Mouse (Mus musculus) R1 (cell line): ENCODE data around the gene Fgf7.

Source experiments
- DNase-seq: peaks from one replicate; pipeline ENCODE4 v3.0.0-alpha.2; 2018; ENCODE audit warnings: low read depth, low spot score

Fgf7 gene

DNA sequence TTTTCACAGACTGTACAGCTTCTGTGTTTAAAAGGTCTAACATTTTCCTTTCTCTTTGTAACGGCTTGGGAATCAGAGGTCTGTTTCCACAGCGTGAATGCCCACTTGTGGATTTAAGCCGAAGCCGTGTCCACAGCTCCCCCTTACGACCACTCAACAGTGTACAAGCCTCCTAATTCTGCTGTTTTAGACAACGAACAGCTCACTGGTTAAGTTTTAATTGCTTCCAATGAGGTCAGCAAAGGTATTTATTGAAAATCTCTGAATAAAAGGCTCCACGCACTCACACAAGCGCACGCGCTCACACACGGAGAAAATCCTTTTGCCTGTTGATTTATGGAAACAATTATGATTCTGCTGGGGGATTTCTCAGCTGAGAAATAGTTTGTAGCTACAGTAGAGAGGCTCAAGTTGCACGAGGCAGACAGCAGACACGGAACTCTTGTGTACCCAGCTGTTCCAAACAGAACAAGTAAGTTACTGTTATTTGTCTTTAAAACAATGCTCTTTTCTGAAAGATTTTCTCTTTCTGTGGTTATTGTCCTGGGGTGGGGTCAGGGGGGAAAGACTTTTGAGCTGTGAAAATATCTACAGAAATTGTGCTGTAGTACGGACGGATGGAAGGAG is at the start of gene Fgf7:
TSS of gene Fgf7 (plus strand) at position 280 of the 627 bp plus-strand sequence.
- peak; percentile 13 for DNase-seq

DNA sequence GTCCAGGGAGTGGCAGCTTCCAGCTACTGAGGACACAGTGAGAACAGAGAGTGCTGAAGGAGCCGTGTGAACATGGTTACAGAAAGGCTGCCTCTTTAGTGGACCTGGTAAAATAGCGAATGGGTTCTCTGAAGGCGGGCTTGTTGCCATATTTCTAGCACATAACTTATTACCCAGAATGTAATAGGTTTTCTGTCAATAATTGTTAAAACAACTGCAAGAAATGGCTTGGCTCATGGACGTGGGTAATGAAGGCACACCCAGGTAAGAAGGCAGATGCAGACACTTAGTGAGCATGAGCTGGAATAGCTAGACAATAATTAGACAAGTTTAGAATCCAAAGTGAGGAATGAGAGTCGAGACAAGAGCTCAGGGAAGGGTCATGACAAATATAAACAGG is 32.2 kb upstream of the Fgf7 start:
- DNase-seq, result no peak

DNA sequence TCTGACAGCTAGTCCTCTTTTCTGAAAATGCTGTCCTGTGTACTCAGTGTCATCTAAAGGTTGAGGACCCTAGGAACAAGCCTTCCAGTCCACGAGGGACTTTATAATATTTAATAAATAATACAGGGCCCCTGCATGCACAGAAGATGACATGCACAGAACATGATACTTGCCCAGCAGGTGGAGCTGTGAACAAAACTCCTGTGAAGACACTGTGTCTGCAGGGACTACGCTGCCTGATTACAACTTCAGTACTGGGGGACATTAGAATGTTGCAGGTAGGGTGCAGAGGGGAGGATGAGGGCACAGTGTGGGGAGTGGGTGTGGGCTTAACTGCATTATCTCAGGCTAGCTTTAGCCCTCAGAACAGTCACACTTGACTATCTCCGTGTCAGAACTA is 28.4 kb upstream of the Fgf7 start:
- no peak for DNase-seq

DNA sequence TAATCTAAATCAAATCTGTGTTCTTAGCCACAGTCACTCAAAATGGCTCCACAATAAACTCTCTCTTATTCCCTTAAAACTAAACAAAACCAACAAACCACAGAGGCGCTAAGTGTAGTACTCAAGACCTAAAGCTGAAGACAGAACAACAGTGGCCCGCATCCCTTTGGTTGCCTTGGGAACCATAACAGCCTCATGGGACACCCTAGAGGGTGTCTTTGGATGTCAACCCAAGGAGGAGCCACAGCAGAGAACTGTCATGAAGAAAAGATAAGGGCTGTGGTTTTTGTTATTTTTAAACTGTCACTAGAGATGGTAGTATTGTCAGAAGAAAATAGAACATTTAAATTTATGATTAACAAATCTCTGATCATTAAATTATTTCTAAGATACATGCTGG is 27.7 kb upstream of the Fgf7 start:
- DNase-seq, result no peak

DNA sequence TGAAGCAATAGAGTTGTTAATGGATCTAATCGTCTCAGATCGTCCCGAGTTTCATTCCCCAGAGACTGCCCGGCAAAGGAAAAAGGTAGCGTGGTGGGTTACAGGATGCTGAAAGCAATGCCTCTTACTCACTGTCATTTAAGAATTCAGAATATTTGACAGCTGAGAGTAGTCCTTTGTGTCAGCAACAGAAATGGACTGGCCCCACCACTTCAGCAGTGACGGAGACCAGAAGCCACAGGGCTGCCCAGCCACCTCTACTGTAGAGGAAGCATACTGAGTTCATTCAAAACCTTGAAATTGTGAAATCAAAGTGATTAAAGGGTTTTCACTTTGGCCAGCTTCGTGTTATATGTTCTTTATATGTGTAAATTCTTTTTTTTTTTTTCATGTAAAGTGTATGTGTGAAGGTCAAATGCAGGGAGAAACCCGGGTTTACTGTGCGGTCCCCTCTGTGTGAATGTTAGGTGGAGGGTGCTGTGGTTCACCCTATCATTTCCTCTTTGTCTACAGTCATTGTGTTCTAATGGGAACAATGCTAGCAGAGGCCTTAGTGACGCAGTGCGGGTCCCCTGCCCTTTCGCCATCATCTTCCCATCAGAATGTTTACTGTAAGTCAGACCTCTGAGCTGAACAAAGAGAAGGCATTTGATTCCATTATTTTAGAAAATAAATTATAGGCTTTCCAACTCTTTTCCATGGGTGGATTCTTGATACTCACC is 19.3 kb upstream of the Fgf7 start:
- DNase-seq, result peak; percentile 11

DNA sequence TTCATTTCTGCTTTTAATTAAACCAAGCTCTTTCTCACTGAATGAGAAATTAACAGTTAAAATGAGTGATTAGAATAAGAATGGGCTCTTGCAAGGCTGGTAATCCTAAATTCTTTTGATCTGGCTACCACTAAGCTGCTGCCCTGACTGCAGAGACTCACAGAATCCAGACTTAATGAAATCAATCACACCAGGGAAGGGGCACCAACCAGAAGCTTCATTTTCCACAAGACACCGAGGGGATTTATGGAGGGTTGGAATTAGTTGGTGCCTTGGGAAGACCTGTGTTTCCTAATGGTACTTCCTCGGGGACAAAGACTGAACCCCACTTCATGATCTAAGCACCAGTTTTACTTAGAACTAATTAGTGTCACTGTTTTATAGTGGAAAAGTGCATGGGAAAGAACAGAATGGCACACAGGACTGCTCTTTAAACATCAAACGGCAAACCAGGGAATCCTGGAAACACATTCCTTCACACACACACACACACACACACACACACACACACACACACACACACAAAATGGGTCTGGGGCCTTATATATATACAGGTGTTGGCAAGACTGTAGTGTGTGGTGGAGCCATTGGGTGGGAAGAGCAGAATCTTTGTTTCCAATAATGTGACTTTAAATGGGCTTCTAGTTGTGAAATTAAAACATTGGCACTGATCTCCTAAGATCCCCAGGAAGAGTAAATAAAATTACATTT is 18.5 kb upstream of the Fgf7 start:
- no peak for DNase-seq

DNA sequence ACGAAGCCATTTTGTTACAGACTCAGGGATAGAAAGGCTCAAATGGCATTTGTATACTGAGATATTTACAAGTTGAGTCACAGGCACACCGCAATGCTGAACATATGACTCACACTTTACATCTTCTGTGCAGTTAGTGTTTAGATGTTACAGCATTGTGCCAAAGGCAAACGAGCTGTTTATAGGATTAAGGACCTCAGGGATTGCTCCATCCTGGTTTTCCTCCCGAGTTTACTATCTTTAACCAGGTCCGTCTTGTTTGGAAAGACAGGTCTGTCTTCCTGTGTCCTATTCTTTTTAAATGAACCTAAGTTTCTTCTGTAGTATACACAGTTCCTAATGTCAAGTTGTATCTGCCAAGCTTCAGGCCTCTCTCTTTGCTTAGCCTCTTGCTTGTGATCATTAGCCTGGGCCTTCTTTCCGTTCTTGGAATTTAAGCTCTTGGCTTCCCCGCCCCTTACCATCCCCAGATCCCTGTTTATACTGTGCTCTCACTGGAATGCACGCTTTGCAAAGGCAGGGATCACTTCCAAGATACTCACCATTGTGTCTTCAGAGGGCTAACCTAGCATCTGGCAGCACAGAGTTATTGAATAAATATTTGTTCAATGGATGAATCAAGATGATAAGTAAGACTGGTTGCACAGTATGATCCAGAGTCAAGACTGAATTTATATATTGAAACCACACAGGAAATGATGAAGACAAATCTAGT is 3.1 kb upstream of the Fgf7 start:
- DNase-seq, result no peak

DNA sequence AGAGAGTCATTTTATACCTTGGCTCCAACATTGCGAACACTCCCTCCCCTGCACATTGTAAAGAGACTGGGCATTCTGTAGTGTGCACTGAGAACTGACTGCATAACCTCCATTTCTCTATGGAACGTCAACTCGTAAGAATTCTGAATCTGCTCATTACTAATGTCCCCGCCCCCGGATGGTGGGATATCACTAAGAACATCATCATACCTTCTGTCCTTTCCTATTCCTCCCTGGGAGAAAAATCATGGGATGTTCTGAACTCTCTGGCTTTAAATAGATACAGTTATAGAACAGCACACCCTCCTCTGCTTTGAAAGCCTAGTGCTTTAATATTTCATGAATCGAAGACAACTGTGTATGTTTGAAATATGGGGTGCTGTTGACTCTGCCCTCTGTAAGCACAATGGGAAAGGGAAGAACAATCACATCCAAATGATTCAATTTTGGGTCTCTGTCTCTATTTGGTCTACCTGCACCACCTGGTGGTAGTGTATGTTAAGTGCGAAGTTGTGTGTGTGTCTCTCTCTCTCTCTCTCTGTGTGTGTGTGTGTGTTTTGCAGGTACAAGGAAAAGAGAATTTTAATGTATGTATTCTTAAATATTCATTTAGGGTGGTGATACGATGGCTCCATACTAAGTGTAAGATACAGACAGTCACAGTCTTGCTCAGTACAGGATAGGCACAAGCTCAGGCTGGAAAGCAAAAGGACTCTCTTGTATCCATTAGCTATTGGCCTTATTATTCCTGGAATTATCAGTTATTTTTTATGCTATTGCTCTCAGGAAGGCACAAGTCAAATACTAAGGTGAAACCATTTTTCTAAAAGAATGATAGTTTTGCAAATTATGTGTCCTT is 1.1 kb upstream of the Fgf7 start:
- DNase-seq, result peak; percentile 8

DNA sequence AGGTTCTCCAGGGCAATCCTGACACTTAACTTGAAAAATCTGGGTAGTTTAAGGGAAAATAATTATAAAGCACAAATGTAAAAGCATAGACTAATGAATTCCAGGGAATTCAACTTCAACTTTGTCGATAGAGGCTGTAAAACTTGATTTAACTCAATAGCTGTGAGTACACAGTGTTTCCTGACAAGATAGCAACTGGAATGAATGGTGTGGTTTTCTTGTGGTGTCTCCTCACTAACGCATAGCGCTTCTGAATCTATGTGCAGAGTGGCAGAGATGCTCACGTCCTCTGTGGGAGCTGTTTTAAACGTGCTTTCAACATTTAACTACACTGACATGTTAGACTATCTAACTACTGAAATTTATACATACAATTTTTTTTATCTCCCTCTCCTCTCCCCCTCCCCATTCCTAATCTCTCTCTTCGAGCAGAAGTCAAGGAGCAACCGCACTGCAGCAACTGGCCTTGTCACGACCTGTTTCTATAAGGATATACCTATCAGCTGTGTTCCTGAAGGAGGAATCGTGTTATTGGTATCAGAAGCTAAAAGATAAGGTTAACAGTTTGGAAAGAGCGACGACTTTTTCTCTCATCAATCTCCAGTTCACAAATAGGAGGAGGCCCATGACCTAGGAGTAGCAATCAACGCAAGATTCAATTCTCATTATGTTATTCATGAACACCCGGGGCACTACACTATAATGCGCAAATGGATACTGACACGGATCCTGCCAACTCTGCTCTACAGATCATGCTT is 734 bp downstream of the Fgf7 start:
- no peak for DNase-seq

DNA sequence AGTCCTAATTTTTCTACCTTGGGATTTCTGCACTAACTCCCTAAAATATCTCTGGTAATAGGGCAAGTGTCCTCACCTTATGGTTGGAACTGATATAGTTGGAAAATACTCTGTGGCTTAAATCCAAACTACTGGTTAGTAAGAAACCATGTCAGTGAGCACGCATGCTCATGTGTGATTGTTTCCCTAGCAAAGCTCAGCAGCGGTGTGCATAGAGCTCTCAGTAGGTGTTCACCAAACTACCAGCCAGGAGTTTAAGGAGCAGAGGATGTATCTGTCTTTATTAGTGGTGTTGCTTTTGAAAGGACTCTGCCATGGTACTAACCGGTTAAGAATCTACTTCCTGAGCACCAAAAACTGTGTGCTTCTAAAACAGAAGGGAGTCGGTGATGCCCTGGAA is 1.7 kb downstream of the Fgf7 start:
- DNase-seq, result no peak

DNA sequence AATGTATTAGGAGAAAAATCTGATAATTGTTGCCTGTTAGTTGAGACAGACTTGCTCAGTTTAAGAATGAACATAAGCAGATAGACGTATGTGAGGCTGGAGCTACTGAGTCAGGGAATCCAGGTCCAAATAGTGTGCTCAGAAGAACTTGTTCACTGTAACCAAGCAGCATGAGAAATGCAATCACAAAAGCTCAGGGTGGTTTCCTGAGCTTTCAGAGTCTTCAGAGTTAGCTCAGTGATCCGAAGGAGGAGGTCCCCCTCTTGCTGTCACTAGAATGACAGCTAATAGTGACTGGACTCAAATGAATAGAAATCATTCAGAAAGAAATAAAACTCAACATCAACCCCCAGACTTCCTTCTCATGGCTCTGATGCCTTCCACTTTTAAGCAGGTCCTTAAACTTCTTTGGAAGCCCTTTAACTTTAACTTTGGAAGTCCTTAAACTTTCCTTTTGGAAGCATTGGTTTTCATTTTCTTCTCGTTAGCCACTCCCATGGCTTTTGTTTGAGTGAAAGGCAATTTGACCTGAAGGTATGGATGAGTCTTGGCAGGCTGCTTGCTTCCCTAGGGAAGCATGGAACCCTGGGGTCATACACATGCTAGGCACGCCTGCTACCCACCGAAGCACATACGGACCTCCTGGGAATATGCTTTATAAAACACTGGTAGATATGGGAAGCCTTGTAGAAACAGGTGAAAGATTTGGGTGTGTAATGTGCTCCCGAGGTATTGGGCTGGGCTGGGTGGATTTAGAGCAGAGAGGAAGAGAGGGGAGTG is 4.0 kb downstream of the Fgf7 start:
- DNase-seq, result no peak

DNA sequence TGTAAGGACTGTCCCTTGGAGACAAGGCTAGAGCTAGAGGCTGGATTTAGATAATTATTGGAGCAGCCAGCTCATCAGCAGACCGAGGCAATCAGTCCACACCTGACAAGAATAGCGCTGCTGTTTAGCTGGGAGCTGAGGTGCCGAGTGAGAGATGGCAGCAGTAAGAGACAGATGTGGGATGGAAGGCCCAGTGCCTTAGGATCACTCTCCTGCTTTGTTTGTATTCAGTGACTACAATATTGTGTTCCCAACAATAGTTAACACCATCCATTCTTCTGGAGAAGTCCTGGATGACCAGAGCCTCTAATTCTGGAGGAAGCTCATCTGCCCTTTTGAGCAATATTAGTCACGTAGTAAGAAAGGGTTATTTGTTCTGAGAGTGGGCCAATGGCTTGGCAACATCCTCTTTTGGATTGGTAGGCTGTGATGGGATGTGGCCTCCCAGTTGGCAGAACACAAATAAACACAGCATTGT is 5.0 kb downstream of the Fgf7 start:
- no peak for DNase-seq

DNA sequence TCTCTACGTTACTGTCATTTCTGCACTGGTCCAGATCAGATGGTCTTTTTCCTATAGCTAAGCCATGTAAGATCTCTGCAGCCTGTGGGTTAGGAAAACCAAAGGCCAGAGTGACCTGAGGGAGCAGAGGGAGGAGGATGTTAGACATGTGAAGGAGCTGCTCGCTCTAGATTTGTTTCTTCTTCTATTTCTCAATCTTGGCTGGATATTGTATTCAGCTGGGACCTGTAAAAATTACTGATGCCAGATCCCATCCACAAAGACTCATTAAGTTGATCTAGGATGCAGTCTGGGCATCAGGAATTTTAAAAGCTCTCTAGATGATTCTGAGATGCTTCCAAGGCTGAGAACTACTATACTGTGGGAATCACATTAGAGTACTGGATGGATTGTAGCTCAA is 6.2 kb downstream of the Fgf7 start:
- no peak for DNase-seq

DNA sequence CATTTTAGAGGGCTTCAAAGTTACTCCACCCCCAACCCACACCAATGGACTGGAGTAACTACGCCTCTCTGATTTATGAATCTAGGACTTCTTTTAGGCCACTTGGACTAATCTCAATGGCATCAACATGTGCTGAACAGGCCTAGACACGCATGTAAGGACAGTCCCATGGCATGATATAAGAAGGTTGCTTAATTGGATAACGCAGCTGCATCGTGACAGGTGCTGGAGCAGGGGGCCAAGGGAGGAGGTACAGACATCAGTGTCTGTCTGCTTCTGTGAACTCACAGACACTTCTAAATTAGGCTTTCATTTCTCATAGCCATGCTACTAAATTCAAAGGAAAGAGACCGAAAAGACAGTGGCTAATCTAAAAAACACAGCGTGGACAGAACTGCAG is 6.8 kb downstream of the Fgf7 start:
- no peak for DNase-seq

DNA sequence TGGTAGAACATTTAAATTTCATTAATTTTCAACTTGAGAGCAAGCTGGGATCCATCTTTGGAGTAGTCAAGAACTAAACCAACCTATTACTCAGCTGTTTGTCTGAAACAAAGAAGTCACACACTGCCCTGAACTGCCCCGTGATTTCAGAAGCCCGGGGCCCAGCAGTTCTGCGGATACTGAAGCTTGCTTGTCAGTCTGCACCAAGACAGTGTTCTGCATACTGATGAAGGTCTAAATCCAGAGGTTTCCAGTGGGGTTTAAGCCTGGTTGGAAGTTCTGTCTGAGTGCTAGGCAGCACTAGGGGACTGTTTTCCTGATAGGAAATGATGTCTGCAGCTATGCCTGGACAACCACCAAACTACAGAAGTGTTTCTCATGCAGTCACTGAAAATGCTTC is 8.2 kb downstream of the Fgf7 start:
- no peak for DNase-seq

DNA sequence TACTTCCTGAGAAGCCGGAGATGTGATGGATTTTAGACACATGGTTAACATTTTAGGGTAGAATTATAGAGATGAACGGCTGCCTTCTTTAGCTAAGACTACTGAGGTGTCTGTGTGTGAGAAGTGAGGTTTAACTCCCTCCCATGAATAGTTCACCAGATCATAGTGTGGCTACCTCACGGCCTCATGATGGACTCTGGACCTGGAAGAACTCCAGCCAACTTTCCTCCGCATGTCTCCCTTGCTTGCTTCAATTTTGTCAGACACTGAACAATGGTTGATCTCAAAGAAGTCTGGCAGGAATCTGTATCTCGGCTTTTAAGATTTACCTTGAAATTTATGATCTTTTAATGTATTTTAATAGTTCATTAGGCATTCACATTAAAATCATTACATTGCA is 11.2 kb downstream of the Fgf7 start:
- no peak for DNase-seq

DNA sequence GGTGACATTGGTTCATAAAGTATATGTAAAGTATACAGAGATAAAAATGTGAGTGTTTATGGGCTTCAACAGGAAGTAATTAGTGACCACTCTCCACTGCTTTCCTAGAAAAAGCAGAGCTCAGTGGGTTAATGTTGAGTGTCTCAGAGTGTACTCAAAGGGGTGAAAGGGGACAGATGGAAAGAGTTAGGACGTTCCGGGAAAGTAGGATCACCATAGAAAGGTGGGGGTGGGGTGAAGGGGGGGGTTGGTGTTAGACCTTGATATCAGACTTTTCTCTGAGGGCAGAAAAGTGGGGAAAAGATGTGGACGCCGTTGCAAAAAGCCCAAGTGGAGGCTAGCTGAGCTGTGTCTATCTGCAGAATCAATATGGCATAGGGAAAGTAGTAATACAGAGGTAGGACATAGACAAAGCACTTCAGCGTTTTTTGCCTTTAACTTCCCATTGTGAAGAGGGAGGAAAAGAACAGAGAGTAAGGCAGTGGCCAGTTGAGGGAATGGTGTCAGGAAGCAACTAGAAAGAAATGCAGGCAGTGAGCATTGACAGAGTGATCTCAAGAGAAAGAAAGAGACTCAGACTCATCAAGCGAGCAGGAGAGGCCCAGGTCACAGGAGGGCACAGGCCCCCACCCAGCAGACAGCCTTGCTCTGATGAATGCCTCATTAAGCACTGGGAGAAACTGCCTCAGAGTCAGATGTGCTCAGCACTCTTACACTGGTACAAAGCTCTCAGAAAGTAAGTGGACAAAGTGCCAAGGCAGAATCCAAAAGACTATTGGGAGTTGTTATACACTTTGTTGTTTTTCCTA is 18.5 kb downstream of the Fgf7 start:
- DNase-seq, result no peak

DNA sequence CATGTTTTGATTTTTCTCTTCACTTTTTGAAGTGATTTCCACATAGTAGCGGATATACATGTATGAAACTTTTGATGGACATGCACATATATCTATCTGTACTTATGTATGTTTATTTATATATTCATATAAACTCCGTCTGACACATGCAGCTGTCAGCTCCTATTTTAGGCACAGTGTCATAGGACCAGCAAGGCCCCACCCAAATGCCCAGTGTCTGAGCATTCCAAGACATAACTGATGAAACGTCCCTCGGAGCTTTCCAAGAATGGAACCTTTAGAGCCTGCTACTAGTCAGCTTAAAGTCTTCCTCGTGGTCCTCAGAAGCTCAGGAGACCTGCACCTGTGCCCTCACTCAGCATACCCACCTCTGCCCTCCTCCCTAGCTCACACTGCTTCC is 19.2 kb downstream of the Fgf7 start:
- no peak for DNase-seq

DNA sequence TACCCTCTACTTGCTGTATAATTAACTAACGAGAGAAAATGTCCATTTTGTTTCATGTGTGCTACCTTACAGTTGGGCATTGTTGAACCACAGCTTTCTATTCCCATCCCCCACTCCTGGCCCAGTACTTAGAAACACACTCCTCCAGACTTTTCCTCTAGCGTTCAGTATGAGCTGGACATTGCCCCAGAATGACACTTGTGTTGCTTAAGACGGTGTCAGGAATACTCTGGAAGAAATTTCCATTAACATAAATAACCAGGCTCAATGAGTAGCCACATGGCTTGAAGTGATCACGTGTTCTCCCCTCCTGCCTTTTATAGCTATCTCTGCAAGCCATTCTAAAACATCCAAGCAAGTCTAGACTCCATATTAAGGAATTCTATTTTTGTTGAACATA is 26.1 kb downstream of the Fgf7 start:
- DNase-seq, result no peak
